Mouse (Mus musculus) limb, embryonic 11.5 days (tissue): ENCODE measurements at regions not wholly inside any gene's neighbourhood (a gene's known extent, or its start where the extent isn't known, plus 50 kb on each side); places are given as distances from the start of the nearest gene placed in this dataset.

Experiments
- ATAC-seq: fragments of 200-750 bp; cut with Nextera tagmentation; 2 replicates; pipeline ENCODE4 v1.8.0; 2017; ENCODE audit warnings: low read depth; ENCODE audit not compliant: insufficient number of reproducible peaks, low FRiP score, low TSS enrichment
- DNase-seq: peaks from one replicate; pipeline ENCODE4 v3.0.0-alpha.2; 2015; ENCODE audit warnings: low spot score
- H3K27ac ChIP-seq: fragments of 300-500 bp; sonication (generic); replicated peaks from 2 replicates; pipeline ENCODE4 v1.5.1; 2014; ENCODE audit warnings: low read depth, mild to moderate bottlenecking, low read length
- H3K27me3 ChIP-seq: fragments of 300-500 bp; sonication (generic); 2 replicates; pipeline ENCODE4 v1.6.1; 2014; ENCODE audit warnings: mild to moderate bottlenecking, low read length, mixed read lengths; ENCODE audit not compliant: control insufficient read depth, insufficient read depth
- H3K36me3 ChIP-seq: fragments of 300-500 bp; sonication (generic); 2 replicates; pipeline ENCODE4 v1.6.1; 2014; ENCODE audit warnings: mild to moderate bottlenecking, low read length, moderate library complexity, mixed read lengths; ENCODE audit not compliant: control insufficient read depth, insufficient read depth
- H3K4me1 ChIP-seq: fragments of 300-500 bp; sonication (generic); 2 replicates; pipeline ENCODE4 v1.6.1; 2014; ENCODE audit warnings: low read length, mixed read lengths; ENCODE audit not compliant: control insufficient read depth, insufficient read depth
- H3K4me2 ChIP-seq: fragments of 300-500 bp; sonication (generic); 2 replicates; pipeline ENCODE4 v1.6.1; 2014; ENCODE audit warnings: low read depth, mild to moderate bottlenecking, moderate library complexity; ENCODE audit not compliant: severe bottlenecking
- H3K4me3 ChIP-seq: fragments of 300-500 bp; sonication (generic); 2 replicates; pipeline ENCODE4 v1.5.1; 2014; ENCODE audit warnings: low read depth, low read length
- H3K9ac ChIP-seq: fragments of 300-500 bp; sonication (generic); 2 replicates; pipeline ENCODE4 v1.6.1; 2014; ENCODE audit warnings: mild to moderate bottlenecking, low read length
- H3K9me3 ChIP-seq: fragments of 300-500 bp; sonication (generic); 2 replicates; pipeline ENCODE4 v1.6.1; 2016; ENCODE audit warnings: low read length; ENCODE audit not compliant: control insufficient read depth
- WGBS: fragments of 180-500 bp; shearing (Covaris S2); extraction: QIAGEN DNeasy Blood & Tissue Kit; methylation state at CpG from one replicate; pipeline ENCODE4 v1.1.7; 2014; 5-methylcytosine and 5-hydroxymethylcytosine counted together

- DNase-seq (no peak), ATAC-seq (no peak)
- H3K4me2 ChIP-seq, result no peak overlapping the region
- no peak overlapping the region for H3K27ac ChIP-seq
- H3K27me3 ChIP-seq, result no peaks in the 10 kb centered on the region
- 54% methylated on average over 13 of the region's 13 CpGs for WGBS
- no peak overlapping the region for H3K9ac ChIP-seq
- H3K4me1 ChIP-seq, result peaks cover 8% of the 10 kb centered on the region
- H3K9me3 ChIP-seq, result no peaks in the 10 kb centered on the region
- H3K4me3 ChIP-seq, result no peak overlapping the region
- H3K36me3 ChIP-seq, result no peaks in the 10 kb centered on the region
Observed at GRCm38 (mm10) chr6:31638434-31639220, 74.8 kb upstream of the Podxl start.

- WGBS, result 9% methylated on average over 16 of the region's 16 CpGs
- Histone ChIP-seq H3K9ac (no peak overlapping the region), H3K27ac (no peak overlapping the region), H3K4me3 (no peak overlapping the region), H3K36me3 (no peaks in the 10 kb centered on the region), H3K27me3 (no peaks in the 10 kb centered on the region), H3K9me3 (no peaks in the 10 kb centered on the region), H3K4me2 (no peak overlapping the region), H3K4me1 (peaks cover 4% of the 10 kb centered on the region)
- DNase-seq, result peak; percentile 40
- no peak for ATAC-seq
Observed at GRCm38 (mm10) chr6:31637371-31638052, 73.7 kb upstream of the Podxl start.

- Histone ChIP-seq H3K4me2 (no peak overlapping the region), H3K4me1 (no peaks in the 10 kb centered on the region), H3K27ac (no peak overlapping the region), H3K9ac (no peak overlapping the region), H3K36me3 (no peaks in the 10 kb centered on the region), H3K4me3 (no peak overlapping the region), H3K9me3 (no peaks in the 10 kb centered on the region), H3K27me3 (no peaks in the 10 kb centered on the region)
- 4% methylated on average over 9 of the region's 9 CpGs for WGBS
- ATAC-seq (no peak), DNase-seq (peak; percentile 30)
Observed at GRCm38 (mm10) chr6:31636954-31637353, 73.2 kb upstream of the Podxl start.

GRCm38 (mm10) chr6:31632485-31632884 lies 68.7 kb upstream of the Podxl start:
- Histone ChIP-seq H3K9me3 (no peaks in the 10 kb centered on the region), H3K4me2 (no peak overlapping the region), H3K27ac (no peak overlapping the region), H3K4me1 (no peaks in the 10 kb centered on the region), H3K36me3 (no peaks in the 10 kb centered on the region), H3K4me3 (no peak overlapping the region), H3K27me3 (no peaks in the 10 kb centered on the region), H3K9ac (no peak overlapping the region)
- WGBS, result 76% methylated on average over 10 of the region's 10 CpGs
- ATAC-seq (no peak), DNase-seq (no peak)

- H3K4me2 ChIP-seq, result no peak overlapping the region
- no peak overlapping the region for H3K4me3 ChIP-seq
- DNase-seq, result no peak
- H3K9ac ChIP-seq, result no peak overlapping the region
- H3K4me1 ChIP-seq, result no peaks in the 10 kb centered on the region
- no peaks in the 10 kb centered on the region for H3K27me3 ChIP-seq
- no peaks in the 10 kb centered on the region for H3K9me3 ChIP-seq
- no peak overlapping the region for H3K27ac ChIP-seq
- ATAC-seq, result no peak
- 35% methylated on average over 4 of the region's 4 CpGs for WGBS
- H3K36me3 ChIP-seq, result no peaks in the 10 kb centered on the region
Observed at GRCm38 (mm10) chr6:31630009-31630408, 66.2 kb upstream of the Podxl start.

- Histone ChIP-seq H3K4me1 (no peaks in the 10 kb centered on the region), H3K27ac (no peak overlapping the region), H3K36me3 (no peaks in the 10 kb centered on the region), H3K9me3 (no peaks in the 10 kb centered on the region), H3K9ac (no peak overlapping the region), H3K4me3 (no peak overlapping the region), H3K27me3 (no peaks in the 10 kb centered on the region), H3K4me2 (no peak overlapping the region)
- DNase-seq, result no peak
- 89% methylated on average over 3 of the region's 3 CpGs for WGBS
- ATAC-seq, result no peak
Observed at GRCm38 (mm10) chr6:31627912-31628311, 64.1 kb upstream of the Podxl start.

- ATAC-seq (no peak), DNase-seq (no peak)
- no peaks in the 10 kb centered on the region for H3K36me3 ChIP-seq
- no peaks in the 10 kb centered on the region for H3K9me3 ChIP-seq
- WGBS, result 78% methylated on average over 2 of the region's 2 CpGs
- H3K4me2 ChIP-seq, result no peak overlapping the region
- no peak overlapping the region for H3K27ac ChIP-seq
- no peaks in the 10 kb centered on the region for H3K27me3 ChIP-seq
- H3K9ac ChIP-seq, result no peak overlapping the region
- H3K4me3 ChIP-seq, result no peak overlapping the region
- H3K4me1 ChIP-seq, result no peaks in the 10 kb centered on the region
Observed at GRCm38 (mm10) chr6:31625055-31625454, 61.3 kb upstream of the Podxl start.

GRCm38 (mm10) chr6:31624374-31624773 lies 60.6 kb upstream of the Podxl start:
- ATAC-seq (no peak), DNase-seq (no peak)
- Histone ChIP-seq H3K27me3 (no peaks in the 10 kb centered on the region), H3K4me2 (no peak overlapping the region), H3K9me3 (no peaks in the 10 kb centered on the region), H3K4me3 (no peak overlapping the region), H3K27ac (no peak overlapping the region), H3K4me1 (no peaks in the 10 kb centered on the region), H3K36me3 (no peaks in the 10 kb centered on the region), H3K9ac (no peak overlapping the region)
- 86% methylated on average over 10 of the region's 10 CpGs for WGBS
